Mouse (Mus musculus) right cerebral cortex, adult 2 months (tissue): ENCODE data around the gene Rpa1.
"Not testable (repeated sequence)": the region's sequence is repeated elsewhere in the genome, so short reads cannot be mapped to it uniquely, and the experiment has no call there.

Experiments
- DNase-seq, 2 experiments: peaks; one replicate each; pipeline ENCODE4 v3.0.0; 2021 to 2022; ENCODE audit warnings: low spot score in 2 of 2

Gene Rpa1

GRCm38 (mm10) chr11:75319246-75319645 lies 28.9 kb downstream of the Rpa1 start:
- no peak for DNase-seq

DNA sequence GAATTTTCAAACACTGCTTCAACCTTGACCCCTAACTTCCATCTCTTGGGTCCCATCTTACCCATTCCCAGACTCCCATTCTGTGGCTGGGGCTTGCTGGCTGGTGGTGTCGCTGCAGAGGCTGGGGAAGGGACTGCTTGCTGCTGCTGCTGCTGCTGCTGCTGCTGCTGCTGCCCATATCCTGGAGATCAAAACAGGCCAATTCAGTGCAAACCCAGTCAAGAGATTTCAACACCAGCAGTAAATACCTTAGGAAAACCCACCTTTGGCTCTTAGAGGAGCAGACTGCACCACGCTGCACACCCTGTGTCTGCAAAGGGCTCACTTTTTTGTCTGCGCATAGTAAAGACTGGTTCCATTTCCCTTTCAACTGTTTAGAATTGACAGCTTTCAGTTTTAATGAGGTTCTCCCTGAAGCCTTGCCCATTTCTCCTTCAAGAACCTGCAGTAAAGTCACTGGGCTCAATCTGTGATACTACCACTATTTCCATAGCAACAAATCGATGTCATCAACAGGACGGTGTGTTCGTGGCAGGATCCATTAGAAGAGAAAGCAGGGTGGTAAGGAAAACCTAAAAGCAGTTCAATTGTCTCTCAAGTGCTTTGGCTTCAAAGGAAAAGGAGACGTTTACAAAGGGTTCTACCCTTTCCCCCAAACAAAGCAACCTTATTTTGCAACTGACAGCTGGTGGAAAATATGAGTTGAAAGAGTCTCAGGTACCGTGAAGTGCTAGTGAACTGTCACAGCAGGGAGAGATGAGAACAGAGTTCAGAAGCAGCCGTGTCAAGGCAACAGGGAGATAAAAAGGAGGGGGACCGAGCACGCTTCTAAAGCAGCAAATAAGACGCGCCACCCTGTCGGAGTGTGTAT lies 29.5 kb downstream of the Rpa1 start:
- DNase-seq, result no peak

- DNase-seq, result peak; percentile 50 to 56
Observed at GRCm38 (mm10) chr11:75313834-75314233, 34.3 kb downstream of the Rpa1 start.

DNA sequence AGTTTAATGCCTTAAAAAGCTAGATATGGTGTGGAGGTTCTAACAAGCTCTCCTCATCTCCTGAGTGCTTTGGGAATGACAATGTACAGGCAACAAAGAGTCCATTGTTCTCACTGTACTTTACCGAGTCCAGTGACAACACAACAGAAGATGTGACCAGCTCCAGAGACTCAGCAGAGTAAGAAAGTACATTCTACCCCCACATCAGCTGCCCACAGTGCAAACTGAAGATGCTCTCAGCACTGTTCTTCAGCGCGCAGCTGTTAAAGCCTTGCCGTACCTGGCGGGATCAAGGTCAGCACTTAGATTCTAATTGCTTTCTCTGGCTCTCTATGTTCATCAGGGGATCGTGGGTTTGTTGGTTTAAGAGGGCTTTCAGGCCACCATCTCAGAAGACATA lies 36.4 kb downstream of the Rpa1 start:
- no peak for DNase-seq

DNA sequence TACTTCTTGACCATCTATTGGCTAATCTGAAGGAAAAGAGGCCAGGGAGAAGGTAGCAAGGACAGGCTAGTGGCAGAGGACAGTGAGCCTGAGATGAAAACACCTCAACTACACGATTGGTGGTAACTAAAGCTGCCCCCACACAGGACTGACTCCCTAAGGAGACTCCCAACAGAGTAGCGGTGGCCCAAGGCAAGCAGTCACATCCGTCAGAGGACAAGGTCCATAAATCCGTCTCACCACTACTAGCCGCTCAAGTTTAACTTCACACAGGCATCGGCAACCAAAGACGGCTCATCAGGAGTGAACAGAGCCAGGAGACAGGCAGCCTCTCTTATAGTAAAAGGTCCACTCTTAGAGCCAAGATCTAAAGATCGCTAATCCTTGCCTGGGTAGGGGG lies 37.3 kb downstream of the Rpa1 start:
- DNase-seq, result no peak

DNA sequence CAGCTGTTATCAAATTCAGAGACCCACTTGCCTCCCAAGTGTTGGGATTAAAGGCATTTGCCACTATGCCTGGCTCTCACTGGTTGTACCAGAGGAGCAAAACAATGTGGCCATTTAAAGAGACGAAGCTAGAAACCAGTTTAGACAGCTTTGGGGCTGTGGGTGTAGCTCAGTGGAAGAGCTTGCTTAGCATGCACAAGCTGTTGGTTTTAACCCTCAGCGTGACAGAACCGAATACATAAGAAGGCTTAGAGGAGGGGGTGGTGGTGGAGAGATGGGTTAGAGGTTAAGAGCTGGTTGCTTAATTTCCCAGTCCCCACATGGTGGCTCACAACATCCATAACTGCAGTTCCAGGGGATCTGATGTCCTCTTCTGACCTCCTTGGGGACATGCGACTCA lies 39.5 kb downstream of the Rpa1 start:
- no peak for DNase-seq

- no peak for DNase-seq
Observed at GRCm38 (mm10) chr11:75304797-75305196, 43.3 kb downstream of the Rpa1 start.

DNA sequence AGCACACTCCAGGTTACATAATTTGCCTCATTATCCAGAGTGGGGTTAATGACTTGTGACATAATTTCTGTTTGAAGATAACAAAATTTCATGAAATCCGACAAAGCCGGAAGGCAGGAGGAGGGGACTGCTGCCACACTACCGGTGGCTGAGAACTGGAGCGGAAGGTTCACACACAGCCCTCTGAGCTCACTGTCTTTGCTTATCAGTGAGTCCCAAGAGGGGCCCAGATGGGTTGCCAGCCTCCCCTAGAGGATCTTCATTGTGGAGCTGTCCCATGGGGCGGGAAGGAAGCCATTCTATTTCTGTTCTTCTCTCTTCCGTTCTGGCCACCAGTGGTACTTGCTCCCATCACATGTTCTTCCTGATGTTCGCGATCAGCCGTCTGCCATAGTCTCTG lies 47.2 kb downstream of the Rpa1 start:
- no peak for DNase-seq

- no peak for DNase-seq
Observed at GRCm38 (mm10) chr11:75299786-75300185, 48.3 kb downstream of the Rpa1 start.

DNA sequence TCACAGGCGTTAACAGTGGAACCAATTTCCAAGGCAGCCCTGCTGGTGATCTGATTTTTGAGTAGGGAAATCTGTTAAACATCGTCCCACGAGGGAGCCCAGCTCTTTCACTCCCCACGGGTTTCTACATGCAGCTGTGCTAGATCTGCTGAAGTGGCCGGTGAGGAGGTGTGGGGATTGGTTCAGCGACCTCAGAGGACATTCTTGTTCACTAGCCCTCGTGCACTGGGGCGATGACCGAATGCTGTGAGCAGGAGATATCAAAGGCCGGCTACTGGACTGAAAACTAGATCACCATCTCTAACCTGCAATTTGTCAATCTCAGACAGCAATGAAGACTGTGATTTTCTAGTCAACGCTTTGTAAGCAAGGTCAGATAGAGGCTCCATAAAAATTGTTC lies 49.6 kb downstream of the Rpa1 start:
- DNase-seq, result no peak

DNA sequence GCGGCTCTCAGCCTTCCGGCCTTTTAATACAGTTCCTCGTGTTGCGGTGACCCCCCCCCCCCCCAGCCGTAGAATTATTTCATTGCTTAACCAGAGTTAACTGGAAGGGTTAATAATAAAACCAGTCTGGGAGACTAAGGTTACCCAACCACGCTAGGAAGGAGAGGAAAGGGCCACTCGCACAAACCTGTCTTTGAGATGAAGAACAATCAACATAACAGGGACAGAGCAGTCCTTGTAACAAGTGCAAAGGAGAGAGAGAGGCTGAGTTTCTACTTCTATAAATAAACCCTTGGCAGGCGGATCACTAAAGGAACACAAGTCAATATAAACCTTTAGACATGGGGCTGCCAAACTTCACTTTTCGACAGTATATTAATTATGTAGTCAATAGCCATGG lies 50.5 kb downstream of the Rpa1 start:
- no peak for DNase-seq

GRCm38 (mm10) chr11:75296406-75297005 lies 51.6 kb downstream of the Rpa1 start:
- DNase-seq, result peak in 1 of 2 experiments; percentile 40

- not testable (repeated sequence) for DNase-seq
Observed at GRCm38 (mm10) chr11:75295534-75295933, 52.6 kb downstream of the Rpa1 start.

DNA sequence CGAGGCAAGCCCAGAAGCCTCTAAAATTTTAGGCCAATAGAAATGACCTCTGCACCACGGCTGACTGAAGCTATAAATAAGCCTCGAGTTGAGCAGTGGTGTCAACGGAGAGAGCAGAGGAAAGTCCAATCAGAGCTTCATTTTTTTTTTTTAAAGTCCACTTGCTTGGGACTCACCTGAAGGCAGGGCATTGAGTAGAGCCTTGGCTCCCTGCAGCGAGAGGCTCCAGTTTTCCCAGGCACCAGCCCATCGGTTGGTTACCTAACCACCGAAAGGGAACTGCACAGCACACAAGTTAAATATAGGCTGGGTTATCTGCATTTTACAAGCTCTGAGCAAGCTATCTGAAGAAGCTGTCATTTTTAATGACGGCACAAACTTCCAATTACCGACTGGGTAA lies 53.3 kb downstream of the Rpa1 start:
- DNase-seq, result no peak

- DNase-seq, result peak in 1 of 2 experiments; percentile 35
Observed at GRCm38 (mm10) chr11:75293852-75294361, 54.2 kb downstream of the Rpa1 start.

- no peak for DNase-seq
Observed at GRCm38 (mm10) chr11:75292281-75292680, 55.8 kb downstream of the Rpa1 start.

GRCm38 (mm10) chr11:75291389-75292215 lies 56.5 kb downstream of the Rpa1 start:
- DNase-seq, result peak in 1 of 2 experiments; percentile 75

- DNase-seq, result peak; percentile 98
Observed at GRCm38 (mm10) chr11:75290566-75291271, 57.4 kb downstream of the Rpa1 start.

- DNase-seq, result no peak
Observed at GRCm38 (mm10) chr11:75289120-75289519, 59.0 kb downstream of the Rpa1 start.

DNA sequence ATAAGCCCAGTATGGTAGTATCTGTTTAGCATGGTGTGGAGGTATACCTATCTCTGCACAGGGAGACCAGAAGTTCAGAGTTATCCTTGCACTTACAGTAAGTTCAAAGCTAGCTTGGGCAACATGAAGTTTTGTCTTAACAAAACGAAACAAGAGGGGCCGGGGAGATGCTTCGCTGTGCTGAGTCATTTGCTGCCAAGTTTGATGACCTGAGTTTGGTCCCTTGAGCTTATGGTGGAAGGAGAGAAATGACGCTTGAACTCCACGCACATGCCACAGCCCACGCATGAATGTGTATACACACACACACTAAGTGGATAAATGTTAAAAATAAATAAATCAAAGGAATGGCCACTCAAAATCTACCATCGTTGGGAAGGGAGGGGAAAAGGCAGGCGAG lies 59.6 kb downstream of the Rpa1 start:
- DNase-seq, result no peak

- DNase-seq, result no peak
Observed at GRCm38 (mm10) chr11:75287940-75288339, 60.2 kb downstream of the Rpa1 start.

- no peak for DNase-seq
Observed at GRCm38 (mm10) chr11:75286868-75287267, 61.3 kb downstream of the Rpa1 start.
